Mouse (Mus musculus) heart, adult 2 months (tissue): ENCODE measurements around the gene Prss36. TPM values are rescaled to one million over a fixed set of nuclear protein-coding genes. Genes with fewer than 3 reads are reported as not detected.

ENCODE experiments used
- DNase-seq, 2 experiments: peaks; one replicate each; pipeline ENCODE4 v3.0.0; 2021
- H3K27ac ChIP-seq: fragments of 200-600 bp; 2 replicates; pipeline ENCODE4 v1.8.1; 2022
- H3K27me3 ChIP-seq: fragments of 200-500 bp; 2 replicates; pipeline ENCODE4 v1.6.1; 2012; ENCODE audit warnings: mild to moderate bottlenecking, low read length, inconsistent platforms, mixed read lengths; ENCODE audit not compliant: control insufficient read depth, insufficient read depth
- H3K36me3 ChIP-seq: fragments of 200-500 bp; 2 replicates; pipeline ENCODE4 v1.6.1; 2012; ENCODE audit warnings: low read length, inconsistent platforms; ENCODE audit not compliant: control insufficient read depth, insufficient read depth
- H3K4me1 ChIP-seq: fragments of 200-500 bp; 2 replicates; pipeline ENCODE4 v1.6.1; 2011; ENCODE audit warnings: low read length; ENCODE audit not compliant: control insufficient read depth, insufficient read depth
- H3K4me3 ChIP-seq: fragments of 200-600 bp; 2 replicates; pipeline ENCODE4 v1.8.1; 2022
- H3K79me2 ChIP-seq: fragments of 200-500 bp; replicated peaks from 2 replicates; pipeline ENCODE4 v1.6.1; 2012; ENCODE audit warnings: mild to moderate bottlenecking, inconsistent platforms, low read length, moderate library complexity, mixed read lengths; ENCODE audit not compliant: control insufficient read depth, insufficient read depth
- H3K9ac ChIP-seq: fragments of 200-500 bp; 2 replicates; pipeline ENCODE4 v1.6.1; 2012; ENCODE audit warnings: low read depth, mild to moderate bottlenecking, control low read depth, inconsistent platforms, low read length, mixed read lengths
- CTCF ChIP-seq: fragments of 200-600 bp; IDR thresholded peaks from 2 replicates; pipeline ENCODE4 v1.8.1; 2022; ENCODE audit warnings: antibody characterized with exemption, mild to moderate bottlenecking, moderate library complexity
- EP300 ChIP-seq: fragments of 200-500 bp; IDR thresholded peaks from 2 replicates; pipeline ENCODE4 v1.6.1; 2011; ENCODE audit warnings: low read depth, low read length, control low read depth; ENCODE audit not compliant: insufficient read depth
- POLR2A ChIP-seq: fragments of 200-500 bp; IDR thresholded peaks from 2 replicates; pipeline ENCODE4 v1.6.1; 2011; ENCODE audit warnings: mild to moderate bottlenecking, low read depth, low read length, control low read depth; ENCODE audit not compliant: insufficient read depth
- WGBS: fragments of 180-500 bp; shearing (Covaris S2); methylation state at CpG from one replicate; pipeline ENCODE4 v1.1.7; 2018; 5-methylcytosine and 5-hydroxymethylcytosine counted together
- intact Hi-C: fragments of 180-260 bp; cut with DNase I; formaldehyde crosslinking; loops from one replicate; pipeline ENCODE4 v1.15.1; 2025
- polyA plus RNA-seq: library from polyadenylated mRNA; depleted of rRNA; stranded (reverse); fragments of >200 nt; gene quantifications from 2 replicates; pipeline ENCODE4 v1.2.3, GENCODE M21; 2012
- total RNA-seq, 2 experiments: library from RNA; stranded (reverse); gene quantifications; 2 replicates each; pipeline ENCODE4 v1.2.3; 2021

Prss36 gene
- total and polyA plus RNA-seq, 3 experiments: 6.0 to 21.4 (median 9.7) TPM

DNA sequence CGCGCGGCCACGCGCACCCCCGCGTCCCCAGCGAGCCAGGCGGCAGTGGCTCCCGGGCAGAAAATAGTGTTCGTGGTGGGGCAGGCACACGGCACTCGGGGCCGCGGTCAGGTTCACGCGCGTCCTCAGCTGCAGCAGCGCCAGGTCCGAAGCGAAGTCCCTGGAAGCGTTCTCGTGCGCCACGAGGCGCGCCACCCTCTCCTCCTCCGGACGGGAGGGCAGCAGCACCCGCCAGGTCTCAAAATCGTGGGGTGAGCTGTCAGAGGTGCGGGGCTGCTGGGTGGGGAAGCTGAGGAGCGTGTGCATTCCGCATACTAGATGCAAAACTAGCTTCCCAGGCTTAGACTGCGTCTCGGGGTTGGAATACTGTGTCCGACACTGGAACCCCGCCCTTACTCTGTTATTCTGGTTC lies 10.8 kb downstream of the Prss36 start:
- under 1% methylated on average over 38 of the region's 38 CpGs for WGBS
- no peaks in the 10 kb centered on the region; the same call in 1 of the 2 replicates for H3K4me1 ChIP-seq
- TF ChIP-seq POLR2A: no peak
- TF ChIP-seq CTCF: no peak
- no peak for TF ChIP-seq EP300
- intact Hi-C loops: loop anchor here (1.0 to 2.0 kb wide), 2 partner anchors 31 to 135 kb away; partner anchors contain the start of gene Hsd3b7
- no peaks in the 10 kb centered on the region for H3K79me2 ChIP-seq
- H3K9ac ChIP-seq: peak overlapping the region; percentile 92
- peak overlapping the region; percentile 85 for H3K4me3 ChIP-seq
- H3K36me3 ChIP-seq: no peaks in the 10 kb centered on the region
- H3K27me3 ChIP-seq: no peaks in the 10 kb centered on the region
- DNase-seq: no peak
- H3K27ac ChIP-seq: peak overlapping the region; percentile 71

DNA sequence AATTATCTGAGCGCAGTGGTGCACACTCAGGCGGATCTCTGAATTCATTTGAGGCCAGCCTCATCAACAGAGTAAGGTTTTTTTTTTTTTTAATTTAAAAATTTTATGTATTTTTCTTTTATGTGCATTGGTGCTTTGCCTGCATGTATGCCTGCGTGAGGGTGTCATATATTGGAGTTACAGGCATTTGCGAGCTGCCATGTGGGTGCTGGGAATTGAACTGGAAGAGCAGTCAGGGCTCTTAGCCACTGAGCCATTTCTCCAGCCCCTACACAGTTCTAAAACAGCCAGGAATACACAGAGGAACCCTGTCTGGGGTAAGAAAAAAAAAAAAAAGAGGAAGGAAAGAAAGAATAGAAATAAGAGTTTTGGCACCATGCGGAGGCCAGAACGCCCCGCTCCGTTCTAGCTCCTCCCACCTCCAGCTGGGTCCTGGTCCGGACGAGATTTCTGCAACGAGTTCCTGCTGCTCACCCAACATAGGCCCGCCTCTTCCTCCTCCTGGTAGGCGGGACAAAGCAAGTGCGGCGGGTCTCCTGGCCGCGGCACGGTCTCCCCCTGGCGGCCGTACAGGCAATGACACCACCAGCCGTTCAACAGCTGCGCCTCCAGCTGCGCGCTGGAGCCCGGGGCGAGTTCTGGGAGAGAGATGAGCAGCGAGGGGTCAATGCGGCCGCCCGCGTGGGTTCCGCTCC lies 11.3 kb downstream of the Prss36 start:
- peak; percentile 97 for DNase-seq
- Histone ChIP-seq H3K4me1 (no peaks in the 10 kb centered on the region; the same call in 1 of the 2 replicates), H3K27me3 (no peaks in the 10 kb centered on the region), H3K79me2 (no peaks in the 10 kb centered on the region), H3K4me3 (peak overlapping the region; percentile 85), H3K36me3 (no peaks in the 10 kb centered on the region), H3K27ac (peak overlapping the region; percentile 77), H3K9ac (peak overlapping the region; percentile 92)
- intact Hi-C loops: loop anchor here (1.0 to 2.0 kb wide), 2 partner anchors 31 to 134 kb away; partner anchors contain the start of gene Hsd3b7
- TF ChIP-seq POLR2A (peak; percentile 85), EP300 (no peak; the same call in 1 of the 2 replicates)
- WGBS: 6% methylated on average over 32 of the region's 32 CpGs

DNA sequence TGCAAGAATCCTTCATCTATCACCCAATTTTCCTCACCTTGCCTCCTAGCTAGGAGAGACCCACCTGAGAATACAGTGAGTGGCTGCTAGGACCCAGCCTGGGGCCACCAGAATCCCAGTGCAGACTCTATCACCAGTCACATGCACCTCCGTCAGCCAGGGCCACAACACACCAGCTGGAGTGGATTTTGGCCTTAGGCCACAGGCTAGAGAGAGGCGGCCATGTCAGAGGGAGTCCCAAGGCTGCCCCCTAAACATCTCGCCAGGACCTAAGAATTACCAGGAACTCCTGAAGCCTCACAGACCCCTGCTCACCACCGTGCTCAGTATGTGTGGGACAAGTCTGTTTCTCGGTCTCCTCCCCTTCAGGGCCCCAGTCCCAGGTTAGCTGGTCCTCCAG lies 12.4 kb downstream of the Prss36 start:
- WGBS: 84% methylated on average over 5 of the region's 5 CpGs
- H3K27me3 ChIP-seq: no peaks in the 10 kb centered on the region
- no peak overlapping the region for H3K27ac ChIP-seq
- H3K9ac ChIP-seq: no peak overlapping the region
- no peaks in the 10 kb centered on the region; the same call in 1 of the 2 replicates for H3K4me1 ChIP-seq
- no peak overlapping the region for H3K4me3 ChIP-seq
- H3K79me2 ChIP-seq: no peaks in the 10 kb centered on the region
- no peak for TF ChIP-seq POLR2A
- no peak for TF ChIP-seq CTCF
- no peak for TF ChIP-seq EP300
- H3K36me3 ChIP-seq: no peaks in the 10 kb centered on the region
- DNase-seq: no peak
- intact Hi-C loops: loop anchor here (2.0 kb wide), 1 partner anchor 133 kb away; the partner anchor contains the start of gene Hsd3b7

DNA sequence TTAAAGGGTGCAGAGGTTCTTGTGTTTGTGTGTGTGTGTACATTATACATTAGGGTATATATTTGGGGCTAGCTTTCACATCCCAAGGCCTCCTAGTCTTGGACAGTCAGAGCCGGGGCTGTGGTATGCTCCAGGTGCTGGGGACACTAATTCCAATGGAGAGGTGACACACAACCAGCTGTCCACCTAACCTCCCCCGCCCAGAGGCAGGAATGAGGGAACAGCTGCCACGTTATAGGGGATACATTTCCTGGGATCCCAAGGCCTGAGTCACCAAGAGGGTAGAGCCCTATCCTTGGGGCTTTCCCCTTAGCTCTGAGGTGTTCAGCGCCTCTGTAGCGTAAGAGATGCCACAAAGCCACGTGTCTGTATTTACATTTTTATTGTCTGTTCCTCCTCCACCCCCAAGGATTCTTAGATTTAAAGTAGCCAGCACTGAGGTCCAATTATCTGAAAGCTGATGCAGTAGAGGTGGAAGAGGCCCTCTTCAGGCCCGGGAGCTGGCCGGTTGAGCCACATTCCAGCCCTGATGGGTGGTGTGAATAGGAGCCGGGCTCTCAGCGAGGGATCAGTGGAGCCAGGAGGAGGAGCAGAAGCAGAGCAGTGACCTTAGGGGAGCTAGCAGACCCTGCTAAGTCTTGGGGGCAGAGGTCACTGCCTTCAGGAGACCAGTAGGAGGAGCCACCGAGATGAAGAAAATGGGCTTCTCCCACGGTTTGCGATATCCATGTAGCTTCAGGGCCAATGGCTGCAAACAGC lies 14.1 kb downstream of the Prss36 start:
- no peak overlapping the region for H3K4me3 ChIP-seq
- intact Hi-C loops: no loop called here
- H3K27ac ChIP-seq: no peak overlapping the region
- H3K79me2 ChIP-seq: no peaks in the 10 kb centered on the region
- TF ChIP-seq CTCF (no peak), EP300 (no peak)
- H3K4me1 ChIP-seq: no peaks in the 10 kb centered on the region; the same call in 1 of the 2 replicates
- H3K36me3 ChIP-seq: no peaks in the 10 kb centered on the region
- H3K9ac ChIP-seq: no peak overlapping the region
- no peak for DNase-seq
- H3K27me3 ChIP-seq: peaks cover 2% of the 10 kb centered on the region; the same call in 1 of the 2 replicates
- 57% methylated on average over 13 of the region's 13 CpGs for WGBS

DNA sequence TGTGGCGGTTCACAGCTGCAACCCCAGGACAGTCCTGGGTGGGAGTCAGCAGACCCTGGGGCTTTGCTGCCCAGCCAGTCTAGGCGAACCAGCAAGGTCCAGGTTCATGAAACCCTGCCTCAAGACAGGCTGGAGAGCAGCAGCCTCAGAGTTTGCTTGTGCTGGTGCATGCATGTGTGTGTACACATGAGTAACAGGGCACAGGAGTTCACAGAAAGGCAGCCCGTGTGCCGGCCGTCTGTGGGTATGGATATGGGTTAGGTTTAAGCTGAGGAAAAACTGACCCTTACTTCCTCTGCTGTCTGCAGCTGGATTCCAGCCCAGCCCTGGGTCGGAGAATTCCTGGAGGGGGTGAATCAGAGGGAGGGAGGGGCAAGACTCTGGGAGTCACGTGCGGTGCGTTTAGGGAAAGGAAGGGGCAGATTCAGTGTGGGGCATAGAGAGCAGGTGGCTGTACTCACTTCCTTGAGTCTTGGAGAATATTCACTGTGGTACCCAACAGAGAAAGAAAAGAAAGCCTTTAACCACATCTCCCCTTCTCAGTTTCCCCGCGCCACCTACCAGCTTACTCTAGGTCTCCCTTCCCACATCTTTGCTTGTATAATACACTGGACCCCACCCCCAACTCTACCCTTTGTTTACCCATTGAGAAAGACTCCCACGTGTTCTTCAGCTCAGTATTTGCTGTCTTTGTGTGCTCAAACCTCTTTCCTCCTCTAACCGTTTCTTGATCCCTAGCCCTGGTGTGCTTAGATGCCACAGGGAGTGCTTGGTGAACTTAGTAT lies 15.0 kb downstream of the Prss36 start:
- no peak overlapping the region for H3K27ac ChIP-seq
- H3K79me2 ChIP-seq: no peaks in the 10 kb centered on the region
- no peaks in the 10 kb centered on the region for H3K36me3 ChIP-seq
- peaks cover 2% of the 10 kb centered on the region; the same call in 1 of the 2 replicates for H3K27me3 ChIP-seq
- H3K4me3 ChIP-seq: no peak overlapping the region
- intact Hi-C loops: no loop called here
- TF ChIP-seq CTCF (no peak), EP300 (no peak), POLR2A (no peak)
- H3K4me1 ChIP-seq: no peaks in the 10 kb centered on the region; the same call in 1 of the 2 replicates
- whole genome bisulfite sequencing: 33% methylated on average over 13 of the region's 13 CpGs
- no peak overlapping the region for H3K9ac ChIP-seq
- peak in 1 of 2 experiments; percentile 48 for DNase-seq
